In genomic region chr2:153943537-153943936, GRCm38 (mm10) we compare ENCODE assay signal across 7 mouse cellular contexts. TPM values are rescaled to one million over a fixed set of nuclear protein-coding genes. Genes with fewer than 3 reads are reported as not detected.
DNase-seq lines count a peak whose midpoint lies in the region; ATAC-seq lines count a peak whose summit lies in the region.

No protein-coding gene starts in this region.

- ATAC-seq in midbrain, embryonic 16.5 days: no peak

- no peaks in the 10 kb centered on the region for H3K9me3 ChIP-seq in midbrain, embryonic 10.5 days (replicated peaks)
- no peaks in the 10 kb centered on the region for H3K9me3 ChIP-seq in midbrain, embryonic 16.5 days (replicated peaks; ENCODE audit: control insufficient read depth, low read length, poor library complexity, severe bottlenecking)

- H3K4me2 ChIP-seq in midbrain, embryonic 16.5 days (ENCODE audit: low read length): no peak overlapping the region

- no peak overlapping the region for H3K27ac ChIP-seq in midbrain, embryonic 10.5 days (replicated peaks)
- H3K27ac ChIP-seq in midbrain, embryonic 16.5 days (ENCODE audit: low read length): no peak overlapping the region

- H3K4me3 ChIP-seq in midbrain, embryonic 10.5 days: no peak overlapping the region
- H3K4me3 ChIP-seq in midbrain, embryonic 16.5 days (ENCODE audit: low read depth, low read length): no peak overlapping the region

- no peak overlapping the region for H3K9ac ChIP-seq in midbrain, embryonic 16.5 days (ENCODE audit: low read depth, low read length)

- H3K4me1 ChIP-seq in midbrain, embryonic 10.5 days: peaks cover 7% of the 10 kb centered on the region
- H3K4me1 ChIP-seq in midbrain, embryonic 16.5 days (ENCODE audit: control insufficient read depth, insufficient read depth, low read length): no peaks in the 10 kb centered on the region

- DNase-seq in midbrain, embryonic 10.5 days (ENCODE audit: low spot score): peak; percentile 54
- DNase-seq in adrenal gland, adult (ENCODE audit: inconsistent age in 2 of 2, low spot score in 1 of 2): peak; percentile 32 to 86
- peak; percentile 81 to 87 for DNase-seq in cerebellum, postnatal 14 days
- DNase-seq in induced T-regulatory cell, adult 2 months (ENCODE audit: low read depth): peak; percentile 64
- peak; percentile 11 to 14 for DNase-seq in lung, adult 18-20 months
- peak; percentile 43 for DNase-seq in right cerebral cortex, postnatal 25 days

- no peaks in the 10 kb centered on the region for H3K27me3 ChIP-seq in midbrain, embryonic 10.5 days (ENCODE audit: low read depth, poor library complexity, severe bottlenecking)
- H3K27me3 ChIP-seq in midbrain, embryonic 16.5 days (ENCODE audit: control insufficient read depth, insufficient read depth, low read depth, low read length): no peaks in the 10 kb centered on the region

- 39% methylated on average over 3 of the region's 3 CpGs for WGBS in midbrain, embryonic 10.5 days
- 38% methylated on average over 3 of the region's 3 CpGs for WGBS in midbrain, embryonic 16.5 days

- no peaks in the 10 kb centered on the region for H3K36me3 ChIP-seq in midbrain, embryonic 10.5 days
- H3K36me3 ChIP-seq in midbrain, embryonic 16.5 days (ENCODE audit: control insufficient read depth, insufficient read depth, low read length): no peaks in the 10 kb centered on the region

RNA-seq across cellular contexts. Expression of gene Bpifb4, which starts 5.5 kb away (rescaled TPM):
- polyA plus RNA-seq in midbrain, embryonic 10.5 days (2016; fragmentation: Nextera tagmentation; extraction: Ambion mirVana): 0.10 TPM in 1 of 2 replicates, not detected in the other
- polyA plus RNA-seq in midbrain, embryonic 16.5 days (2015; fragmentation: Nextera tagmentation; extraction: Ambion mirVana): not detected in 2 replicates

RNA-seq across cellular contexts. Expression of gene Bpifb3, which starts 25.5 kb away (rescaled TPM):
- polyA plus RNA-seq in midbrain, embryonic 10.5 days (2016; fragmentation: Nextera tagmentation; extraction: Ambion mirVana): not detected in 2 replicates
- polyA plus RNA-seq in midbrain, embryonic 16.5 days (2015; fragmentation: Nextera tagmentation; extraction: Ambion mirVana): 0.11 TPM in 1 of 2 replicates, not detected in the other

RNA-seq across cellular contexts. Expression of gene Bpifa6, which starts 31.2 kb away (rescaled TPM):
- not detected in 2 replicates for polyA plus RNA-seq in midbrain, embryonic 10.5 days (2016; fragmentation: Nextera tagmentation; extraction: Ambion mirVana)
- polyA plus RNA-seq in midbrain, embryonic 16.5 days (2015; fragmentation: Nextera tagmentation; extraction: Ambion mirVana): not detected in 2 replicates

RNA-seq across cellular contexts. Expression of gene Bpifb6, which starts 43.3 kb away (rescaled TPM):
- polyA plus RNA-seq in midbrain, embryonic 10.5 days (2016; fragmentation: Nextera tagmentation; extraction: Ambion mirVana): not detected in 2 replicates
- polyA plus RNA-seq in midbrain, embryonic 16.5 days (2015; fragmentation: Nextera tagmentation; extraction: Ambion mirVana): not detected in 2 replicates

Comparison
In these comparisons a context has a peak if more than half of its experiments do, and no peak if none do; other contexts are left out.
1. DNase-seq: peak in every context shown above with its lines; median percentile 84 in cerebellum, postnatal 14 days; 64 in induced T-regulatory cell, adult 2 months; 59 in adrenal gland, adult; 54 in midbrain, embryonic 10.5 days; 43 in right cerebral cortex, postnatal 25 days; 12 in lung, adult 18-20 months.